Mouse (Mus musculus) embryonic facial prominence, embryonic 14.5 days (tissue): ENCODE data around the gene Gm20388. TPM values are rescaled to one million over a fixed set of nuclear protein-coding genes. Genes with fewer than 3 reads are reported as not detected.

ENCODE experiments used
- ATAC-seq: fragments of 200-750 bp; cut with Nextera tagmentation; 2 replicates; pipeline ENCODE4 v1.8.0; 2017; ENCODE audit warnings: low read depth, moderate number of reproducible peaks, moderate TSS enrichment
- DNase-seq: peaks from one replicate; pipeline ENCODE4 v3.0.0-alpha.2; 2015; ENCODE audit warnings: low spot score
- H3K27ac ChIP-seq: fragments of 300-500 bp; sonication (generic); replicated peaks from 2 replicates; pipeline ENCODE4 v1.5.1; 2014; ENCODE audit warnings: low read depth, mild to moderate bottlenecking, low read length, moderate library complexity
- H3K27me3 ChIP-seq: fragments of 300-500 bp; sonication (generic); replicated peaks from 2 replicates; pipeline ENCODE4 v1.6.1; 2014; ENCODE audit warnings: low read length; ENCODE audit not compliant: control insufficient read depth, insufficient read depth
- H3K36me3 ChIP-seq: fragments of 300-500 bp; sonication (generic); 2 replicates; pipeline ENCODE4 v1.6.1; 2014; ENCODE audit warnings: low read length, mixed read lengths; ENCODE audit not compliant: control insufficient read depth, insufficient read depth
- H3K4me1 ChIP-seq: fragments of 300-500 bp; sonication (generic); 2 replicates; pipeline ENCODE4 v1.6.1; 2014; ENCODE audit warnings: antibody characterized with exemption, low read length; ENCODE audit not compliant: control insufficient read depth, insufficient read depth
- H3K4me2 ChIP-seq: fragments of 300-500 bp; sonication (generic); 2 replicates; pipeline ENCODE4 v1.6.1; 2014; ENCODE audit warnings: low read depth, mild to moderate bottlenecking, low read length, moderate library complexity, mixed read lengths
- H3K4me3 ChIP-seq: fragments of 300-500 bp; sonication (generic); 2 replicates; pipeline ENCODE4 v1.5.1; 2014; ENCODE audit warnings: low read depth, mild to moderate bottlenecking, low read length
- H3K9ac ChIP-seq: fragments of 300-500 bp; sonication (generic); 2 replicates; pipeline ENCODE4 v1.6.1; 2014; ENCODE audit warnings: low read depth, mild to moderate bottlenecking, low read length, moderate library complexity, mixed read lengths
- H3K9me3 ChIP-seq: fragments of 300-500 bp; sonication (generic); 2 replicates; pipeline ENCODE4 v1.6.1; 2016; ENCODE audit warnings: low read length; ENCODE audit not compliant: control insufficient read depth
- WGBS: fragments of 180-500 bp; shearing (Covaris S2); extraction: QIAGEN DNeasy Blood & Tissue Kit; methylation state at CpG from one replicate; pipeline ENCODE4 v1.1.7; 2014; 5-methylcytosine and 5-hydroxymethylcytosine counted together
- polyA plus RNA-seq: library from polyadenylated mRNA; unstranded; fragments of >200 nt; fragmentation: Nextera tagmentation; extraction: Ambion mirVana; gene quantifications from 2 replicates; pipeline ENCODE4 v1.2.1, GENCODE M21; 2014

Gene Gm20388
- polyA plus RNA-seq, 1 experiment from 2014 or later, result not detected

DNA sequence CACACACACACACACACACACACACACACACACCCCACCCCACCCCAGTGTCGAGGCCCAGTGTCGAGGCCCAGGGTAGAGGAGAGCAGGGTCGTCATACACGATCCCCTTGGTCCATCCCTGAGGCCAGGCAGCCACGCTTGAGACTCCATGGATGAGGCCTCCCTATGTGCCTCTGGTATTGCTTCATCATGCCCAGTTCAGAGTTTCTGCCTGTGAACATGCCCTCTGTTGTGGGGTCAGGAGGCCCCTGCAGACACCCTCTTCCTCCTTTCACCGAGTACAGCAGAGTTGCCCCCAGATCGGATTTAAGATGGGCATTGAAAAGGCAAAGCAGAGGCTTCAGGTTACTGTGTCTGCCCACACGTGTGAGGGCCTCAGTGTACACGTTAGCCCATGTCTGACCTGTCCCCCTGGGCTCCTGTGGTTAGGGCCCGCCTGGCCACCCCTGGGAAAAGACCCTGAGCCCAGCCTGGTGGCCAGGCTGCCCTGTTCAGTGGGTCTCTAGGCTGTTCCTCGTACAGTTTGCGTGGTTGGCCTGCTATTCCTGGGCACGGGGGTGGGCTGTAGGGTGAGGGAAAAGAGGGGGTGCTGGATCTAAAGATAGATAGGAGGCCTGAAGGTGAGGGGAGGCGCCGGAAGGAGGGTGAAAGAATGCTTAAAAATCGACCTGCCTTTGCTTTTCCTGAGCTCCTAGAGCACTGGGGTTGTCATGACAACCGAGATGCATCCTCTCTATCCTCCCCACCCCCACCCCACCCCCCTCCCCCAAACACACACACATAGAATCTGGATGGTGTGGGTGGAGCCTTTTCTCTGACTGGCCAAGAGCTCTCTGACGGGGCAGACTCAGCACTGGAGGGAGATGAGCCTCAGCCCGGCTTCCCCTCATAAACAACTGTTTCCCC is 1860.5 kb downstream of the Gm20388 start:
- no peak overlapping the region for H3K4me2 ChIP-seq
- 29% methylated on average over 19 of the region's 19 CpGs for WGBS
- ATAC-seq, result 0 out of 2 replicates have a peak, but pooled peaks have one; percentile 45

DNA sequence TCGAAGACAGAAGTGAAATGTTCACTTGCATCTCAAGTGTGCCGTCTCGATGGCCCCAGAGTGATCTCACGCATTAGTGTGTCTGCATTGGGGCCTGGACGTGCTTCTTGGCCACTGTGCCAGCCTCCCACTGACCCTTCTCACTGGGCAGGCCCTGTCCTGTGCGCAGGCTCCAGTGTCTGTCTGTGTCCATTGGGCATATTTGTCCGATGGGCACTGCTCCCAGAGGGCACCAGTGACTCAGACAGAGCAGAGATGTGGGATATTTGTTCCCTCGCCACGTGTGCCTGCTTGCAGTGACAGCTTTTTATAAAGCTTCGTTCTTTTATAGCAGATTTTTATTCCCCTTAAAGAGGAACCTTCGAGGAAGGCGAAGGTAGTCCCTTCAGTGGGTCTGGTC is 1863.2 kb downstream of the Gm20388 start:
- H3K9me3 ChIP-seq, result no peaks in the 10 kb centered on the region
- H3K4me1 ChIP-seq, result no peaks in the 10 kb centered on the region
- no peak overlapping the region for H3K9ac ChIP-seq
- H3K4me3 ChIP-seq, result no peak overlapping the region
- 90% methylated on average over 12 of the region's 12 CpGs for WGBS
- no peaks in the 10 kb centered on the region for H3K36me3 ChIP-seq
- no peak for DNase-seq
- no peak overlapping the region for H3K27ac ChIP-seq
- H3K27me3 ChIP-seq, result no peaks in the 10 kb centered on the region
- no peak overlapping the region for H3K4me2 ChIP-seq
- ATAC-seq, result no peak

More for the DNA sequence above, 1860.5 kb downstream of the Gm20388 start:
- Histone ChIP-seq H3K27me3 (no peaks in the 10 kb centered on the region), H3K27ac (no peak overlapping the region), H3K36me3 (no peaks in the 10 kb centered on the region), H3K4me1 (no peaks in the 10 kb centered on the region), H3K4me3 (no peak overlapping the region), H3K9me3 (no peaks in the 10 kb centered on the region), H3K9ac (no peak overlapping the region)
- DNase-seq, result peak; percentile 40

DNA sequence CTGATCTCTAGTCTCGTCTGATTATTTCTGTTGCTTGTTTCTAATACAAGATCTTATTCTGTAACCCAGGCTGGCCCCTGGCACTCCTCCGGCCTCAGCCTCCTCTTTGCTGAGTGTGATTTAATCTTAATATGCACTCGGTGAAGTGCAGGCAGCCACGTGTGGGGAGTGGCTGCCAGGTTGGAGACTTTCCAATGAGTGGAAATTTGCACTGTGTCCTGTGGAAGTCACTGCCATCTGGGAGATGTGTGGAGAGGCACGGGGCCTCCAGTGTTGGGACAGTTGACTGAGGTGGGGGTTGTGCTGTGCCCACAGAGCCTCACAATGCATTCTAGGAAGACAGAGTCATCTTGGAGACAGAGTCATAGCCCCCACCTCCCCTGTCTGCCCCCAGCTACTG is 1871.9 kb downstream of the Gm20388 start:
- H3K4me3 ChIP-seq, result no peak overlapping the region
- DNase-seq, result no peak
- WGBS, result 61% methylated on average over 5 of the region's 5 CpGs
- H3K27ac ChIP-seq, result no peak overlapping the region
- H3K27me3 ChIP-seq, result no peaks in the 10 kb centered on the region
- no peak overlapping the region for H3K4me2 ChIP-seq
- no peaks in the 10 kb centered on the region for H3K9me3 ChIP-seq
- ATAC-seq, result no peak
- no peaks in the 10 kb centered on the region for H3K4me1 ChIP-seq
- H3K36me3 ChIP-seq, result no peaks in the 10 kb centered on the region
- H3K9ac ChIP-seq, result no peak overlapping the region

DNA sequence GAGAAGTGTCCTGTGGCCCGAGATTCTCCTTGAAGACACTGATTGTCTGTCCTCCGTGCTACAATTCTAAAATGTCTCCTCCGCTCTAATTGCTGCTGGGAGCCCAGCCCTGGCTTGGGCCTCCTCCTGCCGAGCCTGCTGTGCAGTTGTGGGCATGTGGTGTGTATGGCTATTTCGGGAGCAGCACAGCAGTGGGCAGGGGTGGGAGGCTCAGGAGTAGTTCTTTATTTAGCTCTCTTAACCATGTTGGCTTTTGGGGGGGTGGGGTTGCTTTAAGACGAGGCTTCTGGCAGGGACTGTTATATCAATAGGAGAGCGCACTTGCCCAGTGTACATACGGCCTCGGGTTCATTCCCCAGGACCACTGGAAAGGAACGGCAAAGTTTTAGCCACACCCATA is 1875.9 kb downstream of the Gm20388 start:
- no peak overlapping the region for H3K4me3 ChIP-seq
- 34% methylated on average over 10 of the region's 10 CpGs for WGBS
- no peak overlapping the region for H3K4me2 ChIP-seq
- ATAC-seq, result peak; percentile 81
- H3K9me3 ChIP-seq, result no peaks in the 10 kb centered on the region
- H3K9ac ChIP-seq, result no peak overlapping the region
- H3K4me1 ChIP-seq, result no peaks in the 10 kb centered on the region
- H3K27me3 ChIP-seq, result no peaks in the 10 kb centered on the region
- no peaks in the 10 kb centered on the region for H3K36me3 ChIP-seq
- DNase-seq, result peak; percentile 64
- H3K27ac ChIP-seq, result peak overlapping the region; percentile 28; the same call in 1 of the 2 replicates

DNA sequence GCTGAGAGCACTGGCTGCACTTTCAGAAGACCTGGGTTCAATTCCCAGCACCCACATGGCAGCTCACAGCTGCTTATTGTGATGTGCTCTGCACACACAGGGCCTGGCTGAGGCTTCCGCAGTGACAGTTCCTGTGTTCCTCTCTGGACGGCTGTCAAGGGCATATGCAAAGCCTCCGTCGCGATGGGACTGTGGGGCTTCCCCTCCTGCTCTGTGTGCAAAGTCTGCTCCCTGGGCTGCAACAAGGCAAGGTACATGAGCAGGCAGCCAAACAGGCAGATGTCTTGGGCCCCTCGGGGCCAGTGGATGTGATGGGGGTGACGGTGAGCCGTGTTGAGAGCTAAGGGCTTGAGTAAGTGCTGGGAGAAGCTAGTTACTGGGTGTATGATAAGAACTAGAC is 1878.1 kb downstream of the Gm20388 start:
- no peaks in the 10 kb centered on the region for H3K36me3 ChIP-seq
- no peak overlapping the region for H3K9ac ChIP-seq
- 76% methylated on average over 8 of the region's 8 CpGs for WGBS
- H3K4me3 ChIP-seq, result no peak overlapping the region
- H3K9me3 ChIP-seq, result no peaks in the 10 kb centered on the region
- no peak overlapping the region for H3K4me2 ChIP-seq
- no peak for DNase-seq
- no peaks in the 10 kb centered on the region for H3K4me1 ChIP-seq
- H3K27ac ChIP-seq, result no peak overlapping the region
- ATAC-seq, result no peak
- no peaks in the 10 kb centered on the region for H3K27me3 ChIP-seq

DNA sequence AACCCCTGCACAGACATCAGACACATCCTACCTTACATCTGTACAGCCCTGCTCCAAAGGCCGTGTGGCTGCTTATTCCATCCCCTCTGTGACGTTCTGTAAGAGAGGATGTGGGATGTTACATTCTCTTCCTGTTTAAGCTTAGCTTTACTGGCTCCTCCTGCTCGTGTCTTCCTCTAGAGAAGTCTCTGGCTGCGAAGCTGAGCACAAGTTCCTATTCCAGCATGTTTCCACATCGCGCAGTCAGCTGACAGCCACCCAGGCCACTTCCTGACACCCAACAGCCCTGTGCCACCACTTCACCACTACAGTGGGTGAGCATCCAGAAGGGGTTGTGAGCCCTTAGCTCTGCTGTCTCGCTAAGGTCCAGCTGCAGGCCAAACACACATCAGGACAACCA is 1881.5 kb downstream of the Gm20388 start:
- Histone ChIP-seq H3K27ac (no peak overlapping the region), H3K4me1 (no peaks in the 10 kb centered on the region), H3K4me3 (no peak overlapping the region), H3K36me3 (peaks cover 21% of the 10 kb centered on the region; the same call in 1 of the 2 replicates), H3K27me3 (no peaks in the 10 kb centered on the region), H3K9ac (no peak overlapping the region), H3K4me2 (no peak overlapping the region), H3K9me3 (no peaks in the 10 kb centered on the region)
- DNase-seq, result no peak
- no peak for ATAC-seq
- 78% methylated on average over 7 of the region's 7 CpGs for WGBS

DNA sequence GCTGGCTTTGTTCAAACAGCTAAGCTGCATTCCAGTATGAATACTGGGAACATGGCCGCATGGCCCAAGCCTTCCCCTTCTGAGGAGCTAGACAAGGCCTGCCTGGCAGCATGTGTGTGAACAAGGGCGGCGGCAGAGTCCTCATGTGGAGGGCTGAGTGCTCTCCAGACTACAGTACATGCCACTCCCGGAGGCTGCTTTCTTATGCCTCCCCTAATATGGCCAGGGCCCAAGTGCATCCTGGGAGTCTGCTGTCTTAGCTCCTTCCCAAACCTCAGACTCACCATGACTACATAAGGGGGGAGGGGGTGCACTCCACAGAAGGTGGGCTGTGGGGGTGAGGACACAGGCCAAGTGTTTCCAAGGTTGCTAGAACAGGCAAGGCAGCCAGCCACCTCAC is 1882.0 kb downstream of the Gm20388 start:
- Histone ChIP-seq H3K27ac (no peak overlapping the region), H3K4me2 (no peak overlapping the region), H3K9me3 (no peaks in the 10 kb centered on the region), H3K27me3 (no peaks in the 10 kb centered on the region), H3K4me1 (no peaks in the 10 kb centered on the region), H3K4me3 (no peak overlapping the region), H3K36me3 (peaks cover 26% of the 10 kb centered on the region; the same call in 1 of the 2 replicates), H3K9ac (no peak overlapping the region)
- DNase-seq (no peak), ATAC-seq (peak; percentile 20; the same call in 1 of the 2 replicates)
- WGBS, result 75% methylated on average over 4 of the region's 4 CpGs

DNA sequence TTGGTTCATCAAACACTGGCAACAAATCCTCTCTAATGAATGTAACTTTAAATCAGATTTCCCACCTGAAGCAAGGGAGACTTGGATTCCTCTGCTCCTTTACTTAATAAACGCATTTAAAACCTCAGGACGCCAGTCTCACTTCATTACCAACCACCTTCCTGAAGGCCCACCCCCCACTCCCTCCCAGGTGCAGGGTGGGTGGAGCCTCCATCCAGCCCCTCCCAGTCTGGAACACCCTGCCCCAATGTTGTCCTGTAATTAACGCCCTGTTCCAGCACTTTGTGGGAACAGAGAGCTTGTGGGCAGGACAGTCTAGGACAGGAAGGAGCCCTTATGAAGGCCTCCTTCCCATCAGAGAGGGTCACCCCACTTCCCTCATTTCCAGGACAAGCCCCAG is 1883.5 kb downstream of the Gm20388 start:
- WGBS, result 43% methylated on average over 3 of the region's 3 CpGs
- Histone ChIP-seq H3K27ac (no peak overlapping the region), H3K4me2 (no peak overlapping the region), H3K4me3 (no peak overlapping the region), H3K4me1 (no peaks in the 10 kb centered on the region), H3K9me3 (no peaks in the 10 kb centered on the region), H3K27me3 (no peaks in the 10 kb centered on the region), H3K9ac (no peak overlapping the region), H3K36me3 (peaks cover 40% of the 10 kb centered on the region; the same call in 1 of the 2 replicates)
- no peak for ATAC-seq
- no peak for DNase-seq

DNA sequence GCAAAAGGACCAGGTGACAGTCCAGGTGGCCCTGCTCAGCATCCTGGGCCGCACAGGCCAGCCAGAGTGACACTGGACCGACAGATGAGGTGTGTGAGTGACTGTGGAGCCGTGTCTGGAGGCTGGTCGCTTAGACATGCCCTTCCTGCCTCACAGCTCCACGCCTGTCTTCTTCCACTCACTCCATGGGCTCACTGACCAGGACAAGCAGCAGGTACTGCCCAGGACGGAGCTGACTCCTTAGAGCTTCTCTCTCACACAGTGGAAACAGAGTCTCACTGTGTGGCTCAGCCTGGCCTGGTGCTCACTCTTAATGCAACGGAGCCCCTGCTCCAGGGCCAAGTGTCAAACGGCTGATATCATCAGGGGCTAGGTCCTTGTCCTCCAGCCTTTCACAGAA is 1884.8 kb downstream of the Gm20388 start:
- 94% methylated on average over 8 of the region's 8 CpGs for WGBS
- Histone ChIP-seq H3K9ac (no peak overlapping the region), H3K9me3 (no peaks in the 10 kb centered on the region), H3K27me3 (no peaks in the 10 kb centered on the region), H3K4me1 (no peaks in the 10 kb centered on the region), H3K27ac (no peak overlapping the region), H3K4me2 (no peak overlapping the region), H3K36me3 (peaks cover 50% of the 10 kb centered on the region; the same call in 1 of the 2 replicates), H3K4me3 (no peak overlapping the region)
- no peak for ATAC-seq
- DNase-seq, result no peak
